Mouse (Mus musculus): Measurements from ENCODE around the gene Gm20696.

DNA sequence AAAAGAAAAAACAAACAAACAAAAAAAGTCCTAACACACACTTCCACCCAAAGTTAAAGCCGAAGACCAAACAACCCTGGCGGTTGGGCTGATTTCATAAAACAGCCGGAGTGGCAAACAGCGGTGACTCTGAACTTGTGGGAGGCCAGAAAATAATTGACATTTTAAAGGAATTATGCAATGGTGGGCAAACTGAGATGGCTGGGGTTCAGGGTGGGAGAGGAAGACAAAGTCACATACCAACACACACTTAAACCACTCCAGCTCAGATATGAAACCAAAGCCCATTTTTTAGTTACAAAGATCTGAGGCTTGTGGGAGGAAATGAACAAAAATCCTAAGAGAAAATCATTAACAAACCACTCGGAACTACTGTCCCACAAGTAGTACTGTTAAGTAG, 126.5 kb downstream of the Gm20696 start:
- TF ChIP-seq POLR2A (IDR thresholded peaks at IDR 0.05; ENCODE audit: extremely low read depth, insufficient read depth, low read length) (no peak), CTCF (IDR thresholded peaks at IDR 0.05; ENCODE audit: extremely low read depth, insufficient read depth, low read length) (no peak)
